Mouse (Mus musculus): ENCODE data around the gene Rsph3b. TPM values are rescaled to one million over a fixed set of nuclear protein-coding genes. Genes with fewer than 3 reads are reported as not detected.
A peak's percentile ranks its signal among the peaks of the same experiment; 100 is the strongest.
"Not testable (repeated sequence)": the region's sequence is repeated elsewhere in the genome, so short reads cannot be mapped to it uniquely, and the experiment has no call there.

Rsph3b gene
- total RNA-seq (2014; rRNA removed), result 27.4 and 35.5 TPM in 2 replicates
- 54.3 and 56.4 TPM in 2 replicates for polyA plus RNA-seq (2015; fragmentation: Nextera tagmentation; extraction: Ambion mirVana)

GRCm38 (mm10) chr17:6947984-6948768 is at the start of gene Rsph3b:
Gene Rsph3b, minus strand, starts transcription at chr17:6948682.
- H3K27ac ChIP-seq, result peak within 1 kb of the TSS; percentile 77
- not testable (repeated sequence) for H3K4me1 ChIP-seq (ENCODE audit: insufficient read depth, low read length); H3K9me3 ChIP-seq (ENCODE audit: low read length); H3K36me3 ChIP-seq (ENCODE audit: insufficient read depth, low read length); H3K27me3 ChIP-seq (ENCODE audit: insufficient read depth, low read length)
- under 1% methylated on average over 66 of the region's 73 CpGs for WGBS
- peak; percentile 90 for DNase-seq (ENCODE audit: low spot score)
- H3K4me2 ChIP-seq (ENCODE audit: low read depth, low read length), result peak within 1 kb of the TSS; percentile 60
- ATAC-seq, result peak; percentile 97
- TF ChIP-seq CTCF (IDR thresholded peaks at IDR 0.05; ENCODE audit: low read depth), result peak; percentile 27
- peak within 1 kb of the TSS; percentile 44; the same call in 1 of the 2 replicates for H3K9ac ChIP-seq (replicated peaks; ENCODE audit: low read length)
- peak within 1 kb of the TSS; percentile 50 for H3K4me3 ChIP-seq (ENCODE audit: low read length)

DNA sequence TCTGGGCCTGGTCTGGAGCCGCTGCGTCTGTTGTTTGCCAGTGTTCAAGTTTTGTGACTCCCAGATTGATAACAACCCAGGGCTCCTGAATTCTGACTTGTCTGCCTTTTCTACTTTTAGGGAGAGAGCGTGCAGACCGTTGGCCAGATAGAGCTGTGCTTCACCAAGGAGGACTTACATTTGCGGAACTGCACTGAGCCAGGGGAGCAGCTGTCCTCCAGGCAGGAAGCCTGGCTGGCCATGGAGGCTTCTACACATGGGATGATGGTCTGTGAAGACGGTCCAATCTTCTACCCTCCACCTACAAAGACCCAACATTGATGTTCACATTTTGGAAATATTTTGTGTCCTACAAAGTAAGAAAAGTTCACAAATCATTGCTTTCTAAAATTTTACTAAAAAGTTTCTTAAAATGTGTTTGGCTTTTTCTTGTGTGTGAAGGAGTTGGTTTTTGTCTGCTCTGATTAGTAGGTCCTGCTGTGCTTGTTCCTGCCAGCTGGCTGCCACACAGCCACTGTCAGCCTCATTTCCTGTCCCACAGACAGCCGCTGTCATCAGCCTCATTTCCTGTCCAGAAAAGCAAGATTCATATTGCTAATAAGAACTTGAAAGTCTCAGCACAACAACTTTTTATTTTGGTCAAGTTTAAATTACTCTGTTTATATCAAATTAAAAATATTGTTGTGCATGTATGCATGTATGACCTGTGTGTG is 49.5 kb upstream of the Rsph3b start:
- not testable (repeated sequence) for H3K27me3 ChIP-seq (ENCODE audit: insufficient read depth, low read length); H3K4me3 ChIP-seq (ENCODE audit: low read length); DNase-seq (ENCODE audit: low spot score); H3K9me3 ChIP-seq (ENCODE audit: low read length); H3K4me2 ChIP-seq (ENCODE audit: low read depth, low read length); H3K36me3 ChIP-seq (ENCODE audit: insufficient read depth, low read length); H3K4me1 ChIP-seq (ENCODE audit: insufficient read depth, low read length); H3K9ac ChIP-seq (replicated peaks; ENCODE audit: low read length); H3K27ac ChIP-seq
- peak; percentile 68; the same call in 1 of the 2 replicates for ATAC-seq
- no CpG with 5 or more reads among the region's 7 CpGs for WGBS

DNA sequence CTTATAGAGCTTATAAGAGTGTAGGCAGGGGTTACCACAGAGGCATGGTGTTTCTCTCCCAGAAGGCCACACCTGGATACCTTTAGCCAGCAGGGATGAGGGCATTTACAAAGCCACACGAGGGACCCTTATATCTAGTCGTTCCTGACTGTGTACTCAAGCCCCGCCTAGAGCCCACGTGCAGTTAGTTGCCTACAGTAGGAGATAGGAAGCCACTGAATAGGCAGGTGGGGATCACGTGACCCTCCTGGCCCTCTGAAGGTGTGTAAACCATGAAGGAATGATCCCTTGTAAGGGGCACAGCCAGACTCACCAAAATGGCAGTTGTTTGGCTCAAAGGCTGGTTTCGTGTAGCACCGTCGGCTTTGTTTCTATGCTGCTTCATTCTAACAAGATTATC is 48.3 kb upstream of the Rsph3b start:
- not testable (repeated sequence) for ATAC-seq; H3K27ac ChIP-seq; H3K4me1 ChIP-seq (ENCODE audit: insufficient read depth, low read length); H3K27me3 ChIP-seq (ENCODE audit: insufficient read depth, low read length); H3K36me3 ChIP-seq (ENCODE audit: insufficient read depth, low read length); DNase-seq (ENCODE audit: low spot score); H3K4me3 ChIP-seq (ENCODE audit: low read length); H3K9ac ChIP-seq (replicated peaks; ENCODE audit: low read length); H3K9me3 ChIP-seq (ENCODE audit: low read length); H3K4me2 ChIP-seq (ENCODE audit: low read depth, low read length)
- WGBS, result 89% methylated on average over 8 of the region's 8 CpGs

- ATAC-seq, result peak; percentile 76
- not testable (repeated sequence) for H3K9ac ChIP-seq (replicated peaks; ENCODE audit: low read length); H3K27ac ChIP-seq; DNase-seq (ENCODE audit: low spot score); H3K9me3 ChIP-seq (ENCODE audit: low read length); H3K4me2 ChIP-seq (ENCODE audit: low read depth, low read length); H3K27me3 ChIP-seq (ENCODE audit: insufficient read depth, low read length); H3K4me3 ChIP-seq (ENCODE audit: low read length); H3K36me3 ChIP-seq (ENCODE audit: insufficient read depth, low read length); H3K4me1 ChIP-seq (ENCODE audit: insufficient read depth, low read length)
- no CpG with 5 or more reads among the region's 6 CpGs for WGBS
These were observed 47.0 kb upstream of the Rsph3b start for GRCm38 (mm10) chr17:6995504-6995903.

GRCm38 (mm10) chr17:6986118-6986517 is 37.6 kb upstream of the Rsph3b start:
- not testable (repeated sequence) for DNase-seq (ENCODE audit: low spot score); H3K9me3 ChIP-seq (ENCODE audit: low read length); H3K4me1 ChIP-seq (ENCODE audit: insufficient read depth, low read length); H3K4me2 ChIP-seq (ENCODE audit: low read depth, low read length); H3K27me3 ChIP-seq (ENCODE audit: insufficient read depth, low read length); H3K27ac ChIP-seq; H3K9ac ChIP-seq (replicated peaks; ENCODE audit: low read length); H3K36me3 ChIP-seq (ENCODE audit: insufficient read depth, low read length); ATAC-seq; H3K4me3 ChIP-seq (ENCODE audit: low read length)
- WGBS, result 92% methylated on average over 1 of the region's 1 CpGs

DNA sequence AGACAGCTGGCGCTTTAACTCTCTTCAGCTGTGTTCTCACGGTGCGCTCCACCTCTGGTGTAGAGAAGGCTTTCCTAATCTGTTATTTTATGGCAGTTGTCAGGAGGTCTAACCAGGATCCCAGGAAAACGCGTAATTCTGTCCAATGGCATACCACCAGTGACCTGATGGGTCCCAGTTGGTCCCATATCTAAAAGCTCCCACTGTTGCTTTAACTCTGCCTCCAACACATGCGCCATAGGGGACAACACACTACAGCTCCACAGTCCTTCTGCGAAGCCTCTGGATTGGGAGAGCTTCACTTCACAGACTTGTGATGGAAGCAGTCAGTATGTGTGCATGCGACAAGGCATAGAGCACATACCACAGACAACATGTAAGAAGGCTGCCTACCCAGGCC is 31.7 kb upstream of the Rsph3b start:
- H3K4me2 ChIP-seq (ENCODE audit: low read depth, low read length); H3K4me1 ChIP-seq (ENCODE audit: insufficient read depth, low read length); H3K27ac ChIP-seq; H3K4me3 ChIP-seq (ENCODE audit: low read length); DNase-seq (ENCODE audit: low spot score); H3K9me3 ChIP-seq (ENCODE audit: low read length); ATAC-seq; H3K36me3 ChIP-seq (ENCODE audit: insufficient read depth, low read length); H3K9ac ChIP-seq (replicated peaks; ENCODE audit: low read length); H3K27me3 ChIP-seq (ENCODE audit: insufficient read depth, low read length): not testable (repeated sequence)
- 89% methylated on average over 5 of the region's 8 CpGs for WGBS

GRCm38 (mm10) chr17:6979380-6979779 is 30.9 kb upstream of the Rsph3b start:
- H3K27me3 ChIP-seq (ENCODE audit: insufficient read depth, low read length); H3K27ac ChIP-seq; DNase-seq (ENCODE audit: low spot score); H3K9me3 ChIP-seq (ENCODE audit: low read length); H3K9ac ChIP-seq (replicated peaks; ENCODE audit: low read length); H3K36me3 ChIP-seq (ENCODE audit: insufficient read depth, low read length); ATAC-seq; H3K4me1 ChIP-seq (ENCODE audit: insufficient read depth, low read length): not testable (repeated sequence)
- Histone ChIP-seq H3K4me3 (ENCODE audit: low read length) (peak overlapping the region; percentile 45), H3K4me2 (ENCODE audit: low read depth, low read length) (peak overlapping the region; percentile 55; the same call in 1 of the 2 replicates)
- 8% methylated on average over 4 of the region's 5 CpGs for WGBS

DNA sequence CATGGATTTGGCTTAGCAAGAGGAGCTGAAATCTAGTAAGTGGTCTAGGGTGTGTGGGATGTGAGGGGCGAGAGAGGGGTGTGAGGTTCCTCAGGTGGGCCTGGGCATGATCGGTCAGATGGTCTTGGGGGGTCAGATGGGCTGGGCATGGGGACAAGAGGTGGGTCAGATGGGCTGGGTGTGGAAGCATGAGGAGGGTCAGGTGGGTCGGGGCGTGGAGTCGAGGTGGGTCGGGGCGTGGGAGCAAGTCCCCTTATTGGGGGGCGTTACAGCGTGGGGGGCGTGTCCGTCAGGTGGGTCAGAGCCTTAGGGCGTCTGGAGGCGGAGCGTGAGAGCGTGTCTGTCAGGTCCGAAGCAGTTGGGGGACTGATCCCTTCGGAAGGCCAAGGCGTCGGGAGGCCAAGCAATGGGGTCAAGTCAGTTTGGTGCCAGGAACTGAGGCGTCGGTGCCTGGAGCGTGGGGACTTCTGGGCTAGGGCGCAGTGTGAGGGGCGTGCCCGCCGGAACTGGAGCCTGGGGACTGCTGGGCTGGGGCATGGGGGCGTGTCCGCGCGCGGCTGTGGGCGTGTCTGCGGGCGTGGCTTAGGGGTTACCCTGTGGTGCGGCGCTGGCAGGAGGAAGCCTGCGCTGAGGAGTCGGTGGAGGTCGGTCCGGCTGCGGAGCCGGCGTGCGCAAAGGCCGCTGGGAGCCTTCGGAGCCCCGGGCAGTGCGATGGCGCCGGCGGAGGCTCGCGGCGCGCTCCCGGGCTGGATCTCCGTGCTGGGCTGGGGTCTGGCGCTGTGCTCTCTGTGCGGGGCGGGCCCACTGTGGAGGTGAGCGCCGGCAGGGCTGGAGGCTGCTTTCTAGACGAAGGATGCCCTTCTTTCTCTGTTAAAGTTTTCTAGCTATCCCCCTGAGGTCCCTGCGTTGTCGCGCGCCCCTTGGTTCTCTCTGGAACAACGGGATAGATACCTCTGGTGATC is 30.1 kb upstream of the Rsph3b start, which contains the start of gene Gm49721:
Gm49721 (plus strand) TSS at position 618 of the 962 bp plus-strand sequence.
- not testable (repeated sequence) for H3K9ac ChIP-seq (replicated peaks; ENCODE audit: low read length)
- WGBS, result 3% methylated on average over 35 of the region's 68 CpGs
- ATAC-seq, result peak; percentile 97

GRCm38 (mm10) chr17:6974985-6975384 is 26.5 kb upstream of the Rsph3b start:
- not testable (repeated sequence) for H3K36me3 ChIP-seq (ENCODE audit: insufficient read depth, low read length); DNase-seq (ENCODE audit: low spot score); ATAC-seq; H3K4me1 ChIP-seq (ENCODE audit: insufficient read depth, low read length); H3K4me3 ChIP-seq (ENCODE audit: low read length); H3K9ac ChIP-seq (replicated peaks; ENCODE audit: low read length); H3K27ac ChIP-seq; H3K4me2 ChIP-seq (ENCODE audit: low read depth, low read length); H3K9me3 ChIP-seq (ENCODE audit: low read length); H3K27me3 ChIP-seq (ENCODE audit: insufficient read depth, low read length)
- WGBS, result 76% methylated on average over 3 of the region's 3 CpGs

More for the DNA sequence above, 30.1 kb upstream of the Rsph3b start, which contains the start of gene Gm49721:
- Histone ChIP-seq H3K4me3 (ENCODE audit: low read length) (peak within 1 kb of the TSS; percentile 45), H3K4me2 (ENCODE audit: low read depth, low read length) (peak within 1 kb of the TSS; percentile 55; the same call in 1 of the 2 replicates)
- H3K4me1 ChIP-seq (ENCODE audit: insufficient read depth, low read length); H3K36me3 ChIP-seq (ENCODE audit: insufficient read depth, low read length); H3K9me3 ChIP-seq (ENCODE audit: low read length); H3K27me3 ChIP-seq (ENCODE audit: insufficient read depth, low read length); H3K27ac ChIP-seq: not testable (repeated sequence)
- peak; percentile 9 for DNase-seq (ENCODE audit: low spot score)
